Mouse (Mus musculus): ENCODE measurements around the gene Sumo3.

DNA sequence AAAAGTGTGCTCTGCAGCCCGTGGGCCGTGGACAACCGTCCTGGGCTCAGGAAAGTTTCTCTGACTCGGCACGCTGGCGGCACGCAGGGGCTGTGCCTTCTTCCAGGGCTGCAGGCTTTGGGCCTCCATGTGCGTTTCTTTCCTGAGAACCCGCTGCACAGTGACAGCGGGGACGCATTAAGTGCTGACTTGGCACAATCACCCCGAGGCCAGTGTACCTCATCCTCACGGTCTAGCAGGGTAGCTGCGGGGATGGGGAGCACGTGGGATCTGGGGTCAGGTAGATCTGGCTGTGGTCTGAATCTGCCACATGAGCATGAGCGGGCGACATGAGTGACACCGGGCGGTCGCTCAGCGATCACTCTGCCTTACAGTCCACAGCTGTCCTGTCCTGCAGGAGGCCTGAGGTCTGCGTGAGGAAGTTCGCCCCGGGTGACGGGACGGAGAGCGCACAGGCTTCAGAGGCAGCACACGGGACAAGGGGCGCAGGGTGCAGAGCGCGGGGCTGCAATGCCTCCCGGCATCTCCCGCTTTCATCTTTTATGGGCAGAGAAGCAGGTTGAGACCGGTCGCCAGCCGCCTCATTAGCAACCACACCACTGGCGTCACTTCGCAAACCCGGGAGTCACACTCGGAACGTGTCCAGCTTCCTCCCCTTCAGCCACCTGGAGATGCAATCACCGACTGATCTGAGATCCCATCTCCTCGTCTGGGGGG, 58.2 kb downstream of the Sumo3 start:
- TF ChIP-seq POLR2A (IDR thresholded peaks at IDR 0.05; ENCODE audit: borderline replicate concordance, control insufficient read depth, low read depth, low read length) (no peak), CTCF (IDR thresholded peaks at IDR 0.05; ENCODE audit: control insufficient read depth, insufficient read depth, low read length) (no peak)

Data from bone marrow, adult 2 months (tissue).